In genomic region chr5:57720206-57720880, GRCm38 (mm10) we compare ENCODE assay signal across 8 mouse cellular contexts. TPM values are rescaled to one million over a fixed set of nuclear protein-coding genes. Genes with fewer than 3 reads are reported as not detected.
DNase-seq lines count a peak whose midpoint lies in the region; ATAC-seq and TF ChIP-seq lines count a peak whose summit lies in the region.

No protein-coding gene starts in this region.

- ATAC-seq in kidney, embryonic 16.5 days (ENCODE audit: low FRiP score, low TSS enrichment), result no peak
- no peak for ATAC-seq in G1E (ENCODE audit: extremely low read depth, insufficient number of reproducible peaks, low FRiP score, poor library complexity, severe bottlenecking)
- no peak for ATAC-seq in neural tube, embryonic 13.5 days (ENCODE audit: low read depth)
- ATAC-seq in monocyte, adult 5-6 weeks (replicated peaks; ENCODE audit: insufficient number of reproducible peaks, low FRiP score, low TSS enrichment, poor library complexity, severe bottlenecking), result no peak
- ATAC-seq in CD4-positive, CD25-positive, alpha-beta regulatory T cell, adult 4 months, result no peak

- no peak overlapping the region for H3K27ac ChIP-seq in kidney, embryonic 16.5 days (ENCODE audit: low read length)
- no peak overlapping the region for H3K27ac ChIP-seq in forebrain, embryonic 10.5 days
- H3K27ac ChIP-seq in limb, embryonic 10.5 days, result peak overlapping the region; percentile 90; the same call in 1 of the 2 replicates
- no peak overlapping the region; the same call in 1 of the 2 replicates for H3K27ac ChIP-seq in neural tube, embryonic 13.5 days (replicated peaks)

- no peak for TF ChIP-seq CTCF in G1E (IDR thresholded peaks at IDR 0.05; ENCODE audit: low read depth, low read length)

- peak overlapping the region; percentile 74 for H3K9ac ChIP-seq in kidney, embryonic 16.5 days (replicated peaks; ENCODE audit: low read length)
- H3K9ac ChIP-seq in neural tube, embryonic 13.5 days, result peak overlapping the region; percentile 85

- no peaks in the 10 kb centered on the region for H3K9me3 ChIP-seq in kidney, embryonic 16.5 days (ENCODE audit: low read length)
- H3K9me3 ChIP-seq in G1E (replicated peaks), result no peaks in the 10 kb centered on the region
- H3K9me3 ChIP-seq in forebrain, embryonic 10.5 days, result no peaks in the 10 kb centered on the region
- no peaks in the 10 kb centered on the region for H3K9me3 ChIP-seq in limb, embryonic 10.5 days (replicated peaks)
- H3K9me3 ChIP-seq in neural tube, embryonic 13.5 days, result no peaks in the 10 kb centered on the region

- peak overlapping the region; percentile 74 for H3K4me3 ChIP-seq in kidney, embryonic 16.5 days (ENCODE audit: low read length)
- H3K4me3 ChIP-seq in G1E (ENCODE audit: low read depth, low read length), result peak overlapping the region; percentile 95
- H3K4me3 ChIP-seq in forebrain, embryonic 10.5 days, result peak overlapping the region; percentile 68
- peak overlapping the region; percentile 62 for H3K4me3 ChIP-seq in limb, embryonic 10.5 days
- peak overlapping the region; percentile 73 for H3K4me3 ChIP-seq in neural tube, embryonic 13.5 days

- WGBS in kidney, embryonic 16.5 days, result 7% methylated on average over 34 of the region's 34 CpGs
- WGBS in forebrain, embryonic 10.5 days, result 4% methylated on average over 34 of the region's 34 CpGs
- WGBS in limb, embryonic 10.5 days, result 4% methylated on average over 34 of the region's 34 CpGs
- WGBS in neural tube, embryonic 13.5 days, result 4% methylated on average over 34 of the region's 34 CpGs

- peaks cover 26% of the 10 kb centered on the region for H3K27me3 ChIP-seq in kidney, embryonic 16.5 days (ENCODE audit: insufficient read depth, low read length)
- no peaks in the 10 kb centered on the region for H3K27me3 ChIP-seq in G1E (ENCODE audit: insufficient read depth, low read length)
- H3K27me3 ChIP-seq in forebrain, embryonic 10.5 days (ENCODE audit: poor library complexity, severe bottlenecking), result peaks cover 44% of the 10 kb centered on the region
- H3K27me3 ChIP-seq in limb, embryonic 10.5 days (ENCODE audit: low read depth, poor library complexity, severe bottlenecking), result peaks cover 31% of the 10 kb centered on the region
- H3K27me3 ChIP-seq in neural tube, embryonic 13.5 days, result peaks cover 17% of the 10 kb centered on the region; the same call in 1 of the 2 replicates

- peak overlapping the region; percentile 76 for H3K4me2 ChIP-seq in kidney, embryonic 16.5 days (replicated peaks; ENCODE audit: low read depth, low read length)
- peak overlapping the region; percentile 92 for H3K4me2 ChIP-seq in neural tube, embryonic 13.5 days

- no peaks in the 10 kb centered on the region for H3K36me3 ChIP-seq in kidney, embryonic 16.5 days (ENCODE audit: insufficient read depth, low read length)
- peaks cover 34% of the 10 kb centered on the region for H3K36me3 ChIP-seq in G1E (replicated peaks)
- H3K36me3 ChIP-seq in forebrain, embryonic 10.5 days (replicated peaks), result no peaks in the 10 kb centered on the region
- H3K36me3 ChIP-seq in limb, embryonic 10.5 days, result no peaks in the 10 kb centered on the region
- H3K36me3 ChIP-seq in neural tube, embryonic 13.5 days, result no peaks in the 10 kb centered on the region

- DNase-seq in kidney, adult 8-10 months, result no peak
- no peak for DNase-seq in G1E (ENCODE audit: low spot score)
- peak; percentile 15 for DNase-seq in forebrain, embryonic 10.5 days (ENCODE audit: extremely low spot score, low spot score)
- DNase-seq in limb, embryonic 10.5 days (ENCODE audit: low spot score), result peak; percentile 47

- H3K4me1 ChIP-seq in kidney, embryonic 16.5 days (ENCODE audit: insufficient read depth, low read length), result peaks cover 15% of the 10 kb centered on the region
- peaks cover 55% of the 10 kb centered on the region for H3K4me1 ChIP-seq in G1E (ENCODE audit: insufficient read depth, low read depth, low read length)
- peaks cover 41% of the 10 kb centered on the region for H3K4me1 ChIP-seq in forebrain, embryonic 10.5 days
- H3K4me1 ChIP-seq in limb, embryonic 10.5 days, result peaks cover 44% of the 10 kb centered on the region
- H3K4me1 ChIP-seq in neural tube, embryonic 13.5 days (replicated peaks), result peaks cover 45% of the 10 kb centered on the region

RNA-seq across cellular contexts. Expression of gene Pcdh7, which starts 2.6 kb away (rescaled TPM):
- polyA plus RNA-seq in kidney, embryonic 16.5 days (2015; fragmentation: Nextera tagmentation; extraction: Ambion mirVana), result 4.1 and 5.8 TPM in 2 replicates
- 116 and 127 TPM in 2 replicates for total RNA-seq in G1E (2014; fragmentation: Nextera tagmentation)
- 59.4 and 61.2 TPM in 2 replicates for total RNA-seq in G1E (2017)
- 18.5 and 22.3 TPM in 2 replicates for polyA plus RNA-seq in G1E (2012)
- polyA plus RNA-seq in forebrain, embryonic 10.5 days (2016; fragmentation: Nextera tagmentation; extraction: Ambion mirVana), result 2.3 and 4.2 TPM in 2 replicates
- polyA plus RNA-seq in limb, embryonic 10.5 days (2016; fragmentation: Nextera tagmentation; extraction: Ambion mirVana), result 5.5 and 6.0 TPM in 2 replicates
- polyA plus RNA-seq in neural tube, embryonic 13.5 days (2015; fragmentation: Nextera tagmentation; extraction: Ambion mirVana), result 20.7 and 21.2 TPM in 2 replicates
- 0.11 to 0.49 TPM (median 0.19 TPM) in 3 replicates for total RNA-seq in monocyte, adult 5-6 weeks (2017)
- under 1 TPM in 1 of 2 experiments, not detected in 1; 0.06 TPM for polyA plus RNA-seq in CD4-positive, CD25-positive, alpha-beta regulatory T cell, adult 4 months (2017; shearing (Covaris generic))

Comparison
In these comparisons a context has a peak if more than half of its experiments do, and no peak if none do; other contexts are left out.
1. DNase-seq: peak in forebrain, embryonic 10.5 days (single experiment) and limb, embryonic 10.5 days (single experiment); none in kidney, adult 8-10 months (0 of 2) and G1E (single experiment).
2. Peak in every context shown above with its lines, with median percentiles within 50 percentile points of each other: H3K4me3 ChIP-seq.